Mouse (Mus musculus) adrenal gland, postnatal 14 days (tissue): ENCODE measurements around the gene Gm17581. TPM values are rescaled to one million over a fixed set of nuclear protein-coding genes. Genes with fewer than 3 reads are reported as not detected.
"Not testable (repeated sequence)": the region's sequence is repeated elsewhere in the genome, so short reads cannot be mapped to it uniquely, and the experiment has no call there.

Experiments used
- DNase-seq: peaks from one replicate; pipeline ENCODE4 v3.0.0; 2021; ENCODE audit warnings: mixed read lengths
- total RNA-seq: library from RNA; stranded (reverse); gene quantifications from 2 replicates; pipeline ENCODE4 v1.2.3, GENCODE M21; 2021

The Gm17581 gene
- total RNA-seq, 1 experiment from 2014 or later: not detected

GRCm38 (mm10) chr2:155737803-155738202 lies 2.1 kb upstream of the Gm17581 start:
- DNase-seq: peak; percentile 56

DNA sequence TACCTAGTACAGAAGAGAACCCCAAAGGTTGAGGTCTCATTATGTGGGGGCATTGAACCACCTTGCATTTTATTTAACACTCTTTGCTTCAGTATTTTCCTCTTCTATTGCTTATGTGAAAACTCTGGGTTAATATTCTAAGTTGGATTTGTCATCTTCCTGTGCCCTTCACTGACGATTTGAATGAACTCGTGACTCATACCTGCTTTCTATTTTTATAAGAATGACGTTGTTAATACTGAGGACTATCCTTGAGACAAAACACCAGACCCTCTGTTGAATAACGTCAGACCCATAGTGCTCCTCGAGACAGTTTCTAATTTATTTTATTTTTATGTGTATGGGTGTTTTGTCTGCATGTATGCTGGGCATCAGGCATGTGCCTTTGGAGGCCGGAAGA lies 1.3 kb upstream of the Gm17581 start:
- no peak for DNase-seq

DNA sequence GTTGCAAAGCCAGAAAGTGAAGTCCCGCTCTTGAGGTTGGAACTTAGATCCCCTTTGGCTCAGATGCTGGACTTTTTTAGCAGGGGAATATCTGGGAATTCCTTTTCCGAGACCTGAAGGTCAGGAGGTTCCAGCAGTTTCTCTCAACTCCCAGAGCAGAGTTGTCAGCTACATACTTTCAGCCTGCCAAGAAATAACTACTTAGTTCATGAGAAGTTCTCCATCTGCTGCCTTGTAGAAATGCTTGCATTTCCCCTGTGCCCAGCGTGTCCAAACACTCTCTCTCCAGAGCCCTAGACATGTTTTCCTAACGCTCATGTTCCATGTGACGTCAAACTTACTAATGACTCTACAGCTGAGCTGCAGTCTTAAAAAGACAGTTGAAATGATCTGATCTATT lies 586 bp downstream of the Gm17581 start:
- no peak for DNase-seq

DNA sequence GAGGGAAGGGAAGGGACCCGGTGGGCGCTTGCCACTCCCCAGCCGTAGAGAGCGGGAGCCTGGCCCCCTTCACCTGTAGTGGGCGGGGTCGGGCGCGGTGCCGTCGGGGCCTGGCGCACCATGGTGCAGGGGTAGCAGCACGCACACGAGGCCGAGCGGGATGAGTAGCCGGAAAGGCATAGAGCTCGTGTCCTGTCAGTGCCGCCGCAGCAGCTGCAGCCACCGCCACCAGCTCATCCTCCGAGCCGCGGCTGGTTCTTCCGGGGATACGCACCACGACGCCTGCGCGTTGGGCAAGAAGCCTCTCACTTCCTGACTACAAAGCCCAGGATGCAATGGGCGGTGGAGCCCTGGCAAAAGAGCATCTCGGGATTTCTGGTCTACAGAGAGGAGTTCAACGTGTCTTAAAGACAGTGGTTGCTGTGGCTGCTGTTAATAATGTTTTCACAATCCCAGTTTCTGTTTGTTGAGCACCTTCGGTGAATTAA lies 6.5 kb downstream of the Gm17581 start, which contains the start of gene Edem2:
Edem2 (minus strand) TSS at position 318 of the 488 bp plus-strand sequence.
- peak; percentile 96 for DNase-seq

- DNase-seq: no peak
These were observed 6.9 kb downstream of the Gm17581 start for GRCm38 (mm10) chr2:155728742-155729141.

DNA sequence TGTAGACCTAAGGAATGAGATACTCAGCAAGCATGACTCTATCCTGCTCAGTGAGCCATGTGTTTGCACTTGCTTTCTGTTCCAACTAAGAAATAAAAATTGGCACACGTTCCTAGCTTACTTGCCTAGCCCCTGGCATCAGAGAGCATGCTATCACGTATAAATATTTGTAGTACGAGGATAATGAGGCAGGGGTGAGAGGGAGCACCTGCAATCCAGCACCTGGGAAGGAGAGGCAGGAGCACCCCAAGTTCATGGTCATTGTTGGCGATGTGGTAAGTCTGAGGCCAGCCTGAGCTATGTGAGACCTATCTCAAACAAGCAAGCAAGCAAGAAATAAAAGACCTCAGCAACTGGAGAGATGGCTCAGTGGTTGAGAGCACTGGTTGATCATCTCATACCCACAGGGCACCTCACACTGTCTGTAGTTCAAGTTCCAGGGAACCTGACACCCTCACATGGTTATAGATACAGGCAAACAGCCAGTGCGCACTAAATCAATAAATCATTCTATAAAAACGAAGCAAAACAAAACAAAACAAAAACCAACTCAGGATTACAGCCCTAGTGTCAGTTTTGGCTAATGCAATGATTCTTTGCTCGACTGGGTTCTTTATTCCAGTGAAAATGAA lies 7.8 kb downstream of the Gm17581 start:
- no peak for DNase-seq

GRCm38 (mm10) chr2:155726302-155726701 lies 9.4 kb downstream of the Gm17581 start:
- DNase-seq: no peak

- no peak for DNase-seq
These were observed 11.1 kb downstream of the Gm17581 start for GRCm38 (mm10) chr2:155724526-155724925.

GRCm38 (mm10) chr2:155724036-155724435 lies 11.6 kb downstream of the Gm17581 start:
- DNase-seq: no peak

DNA sequence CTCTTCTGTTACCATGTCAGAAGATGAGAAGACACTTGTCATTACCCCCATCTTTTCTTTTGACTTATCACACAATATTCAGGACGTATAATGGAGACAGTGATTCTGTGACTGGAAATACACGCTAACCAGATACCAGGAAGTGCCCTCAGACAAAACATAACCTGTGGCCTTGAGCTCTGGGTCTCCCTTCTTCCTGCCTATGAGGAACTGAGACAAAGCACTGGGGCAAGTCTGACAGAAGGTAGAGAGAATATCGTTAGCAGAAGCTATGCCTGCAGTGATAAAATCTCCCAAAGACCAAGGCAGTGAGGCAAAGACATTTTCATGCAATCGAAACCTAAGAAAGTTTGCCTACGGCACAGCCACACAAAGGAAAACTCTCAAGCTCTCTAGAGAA lies 15.1 kb downstream of the Gm17581 start:
- DNase-seq: no peak

GRCm38 (mm10) chr2:155717082-155717990 lies 18.3 kb downstream of the Gm17581 start:
- DNase-seq: no peak

- DNase-seq: no peak
These were observed 25.1 kb downstream of the Gm17581 start for GRCm38 (mm10) chr2:155710557-155710956.

DNA sequence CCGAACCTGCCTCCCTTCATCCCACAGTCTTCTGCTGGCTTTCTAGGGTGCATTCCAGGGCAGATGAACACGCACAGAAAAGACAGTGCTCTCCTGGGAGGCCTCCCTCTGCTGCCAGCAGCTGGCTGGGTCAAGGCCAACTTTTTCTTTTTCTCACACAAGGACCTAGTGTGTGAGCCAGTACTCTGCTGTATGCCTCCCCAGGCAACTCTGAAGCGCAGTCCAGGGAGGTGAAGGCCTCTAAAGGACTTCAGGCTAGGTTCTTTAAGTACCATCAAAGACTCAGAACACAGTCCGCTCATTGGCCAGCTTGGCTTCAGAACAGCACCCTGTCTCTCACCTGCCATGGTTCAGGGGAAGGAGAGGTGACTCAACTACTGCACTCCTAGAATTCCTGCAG lies 28.4 kb downstream of the Gm17581 start:
- DNase-seq: peak; percentile 79

- DNase-seq: peak; percentile 23
These were observed 32.0 kb downstream of the Gm17581 start for GRCm38 (mm10) chr2:155703630-155704029.

GRCm38 (mm10) chr2:155701399-155701919 lies 34.2 kb downstream of the Gm17581 start:
- no peak for DNase-seq

DNA sequence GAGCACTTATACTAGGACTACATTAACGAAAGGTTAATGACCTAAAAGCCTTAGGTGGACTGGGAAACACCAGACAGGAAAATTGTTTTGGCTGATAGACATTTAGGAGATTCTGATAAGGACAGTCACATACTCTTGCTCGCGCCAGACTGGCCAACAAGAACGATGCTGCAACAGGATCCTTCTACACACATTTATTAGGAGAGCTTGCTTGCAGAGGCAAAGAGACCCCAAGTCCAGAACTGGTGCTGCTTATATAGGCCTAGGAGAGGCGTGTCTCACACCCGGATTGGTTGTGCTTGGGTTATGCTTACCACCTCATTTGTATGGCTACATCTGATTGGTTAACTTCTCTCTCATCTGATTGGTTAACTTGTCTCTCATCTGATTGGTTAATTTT lies 37.2 kb downstream of the Gm17581 start:
- DNase-seq: not testable (repeated sequence)

DNA sequence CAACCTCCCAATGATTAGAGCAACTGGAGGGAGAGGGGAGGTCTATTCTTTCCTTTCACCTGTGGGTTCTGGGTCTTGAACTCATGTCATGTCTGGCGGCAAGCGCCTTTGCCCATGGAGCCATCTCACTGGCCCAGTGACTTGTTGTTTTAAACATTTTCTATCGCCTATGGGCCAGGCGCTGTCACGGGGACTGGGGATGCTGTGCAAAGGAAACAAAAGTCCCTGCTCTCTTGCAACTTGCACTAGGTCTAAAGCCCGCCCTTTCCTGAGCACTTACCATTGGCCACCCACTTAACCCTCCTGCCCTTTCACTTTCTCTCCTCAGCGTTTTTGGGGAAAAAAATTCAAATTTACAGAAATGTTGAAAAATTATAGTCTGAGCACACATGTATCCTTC lies 38.8 kb downstream of the Gm17581 start:
- DNase-seq: no peak

- peak; percentile 96 for DNase-seq
These were observed 39.5 kb downstream of the Gm17581 start for GRCm38 (mm10) chr2:155696091-155696558.

- no peak for DNase-seq
These were observed 40.4 kb downstream of the Gm17581 start for GRCm38 (mm10) chr2:155695316-155695715.

DNA sequence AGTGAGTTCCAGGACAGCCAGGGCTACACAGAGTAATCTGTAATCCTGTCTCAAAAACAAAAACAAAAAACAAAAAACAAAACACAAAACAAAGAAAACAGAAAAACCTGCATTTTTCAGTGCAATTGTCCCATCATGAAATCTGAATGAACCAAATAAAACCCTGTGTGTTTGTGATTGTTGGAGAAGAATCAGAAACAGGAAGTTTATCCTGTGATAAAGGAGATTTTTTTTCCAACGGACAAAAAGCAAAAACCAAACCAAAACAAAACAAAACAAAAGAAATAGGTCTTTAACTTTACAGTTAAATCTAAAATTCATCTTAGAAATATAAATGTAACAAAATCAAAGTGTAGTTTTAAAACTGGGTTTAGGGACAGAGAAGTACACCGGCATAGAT lies 41.1 kb downstream of the Gm17581 start:
- DNase-seq: no peak

DNA sequence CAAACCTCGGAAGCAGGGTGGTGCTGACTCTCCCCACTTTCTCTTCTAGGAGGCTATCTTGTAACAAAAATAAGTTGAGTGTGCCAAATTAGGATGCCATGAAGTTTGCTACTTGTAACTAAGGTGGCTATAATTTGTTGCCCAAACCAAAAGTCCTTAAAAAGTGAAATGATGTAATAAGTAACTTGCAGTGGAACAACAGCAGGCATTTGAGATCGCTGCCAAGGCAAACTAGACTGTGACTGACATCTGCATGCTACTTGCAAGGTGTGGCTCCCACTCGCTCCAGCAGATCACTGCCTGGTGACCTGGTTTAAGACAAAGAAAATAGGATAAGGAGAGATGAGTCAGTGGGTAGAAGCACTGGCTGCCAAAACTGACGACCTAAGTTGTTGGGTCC lies 42.5 kb downstream of the Gm17581 start:
- no peak for DNase-seq

- DNase-seq: peak; percentile 97
These were observed 43.8 kb downstream of the Gm17581 start, which contains the start of gene Trpc4ap for GRCm38 (mm10) chr2:155691723-155692493. TSS of gene Trpc4ap (minus strand) at chr2:155692384.
